Mouse (Mus musculus): ENCODE data around the gene Lsm11.

The Lsm11 gene

GRCm38 (mm10) chr11:45927456-45927855, 17.3 kb downstream of the Lsm11 start:
- no peak for DNase-seq (ENCODE audit: low spot score in 2 of 2)

- DNase-seq (ENCODE audit: low spot score in 2 of 2): peak; percentile 51 to 75
Observed at GRCm38 (mm10) chr11:45926640-45927082, 18.1 kb downstream of the Lsm11 start.

GRCm38 (mm10) chr11:45925436-45925835, 19.3 kb downstream of the Lsm11 start:
- DNase-seq (ENCODE audit: low spot score in 2 of 2): no peak

- DNase-seq (ENCODE audit: low spot score in 2 of 2): no peak
Observed at GRCm38 (mm10) chr11:45921480-45921898, 23.2 kb downstream of the Lsm11 start.

- no peak for DNase-seq (ENCODE audit: low spot score in 2 of 2)
Observed at GRCm38 (mm10) chr11:45921026-45921425, 23.7 kb downstream of the Lsm11 start.

GRCm38 (mm10) chr11:45918836-45919235, 25.9 kb downstream of the Lsm11 start:
- DNase-seq (ENCODE audit: low spot score in 2 of 2): no peak

GRCm38 (mm10) chr11:45918018-45918417, 26.7 kb downstream of the Lsm11 start:
- DNase-seq (ENCODE audit: low spot score in 2 of 2): no peak

GRCm38 (mm10) chr11:45916196-45916595, 28.5 kb downstream of the Lsm11 start:
- DNase-seq (ENCODE audit: low spot score in 2 of 2): no peak

GRCm38 (mm10) chr11:45910701-45911100, 34.0 kb downstream of the Lsm11 start:
- no peak for DNase-seq (ENCODE audit: low spot score in 2 of 2)

- DNase-seq (ENCODE audit: low spot score in 2 of 2): no peak
Observed at GRCm38 (mm10) chr11:45908894-45909293, 35.8 kb downstream of the Lsm11 start.

- no peak for DNase-seq (ENCODE audit: low spot score in 2 of 2)
Observed at GRCm38 (mm10) chr11:45908070-45908469, 36.7 kb downstream of the Lsm11 start.

- DNase-seq (ENCODE audit: low spot score in 2 of 2): no peak
Observed at GRCm38 (mm10) chr11:45907301-45907700, 37.4 kb downstream of the Lsm11 start.

GRCm38 (mm10) chr11:45906109-45906786, 38.5 kb downstream of the Lsm11 start:
- DNase-seq (ENCODE audit: low spot score in 2 of 2): no peak

- DNase-seq (ENCODE audit: low spot score in 2 of 2): no peak
Observed at GRCm38 (mm10) chr11:45900233-45901015, 44.3 kb downstream of the Lsm11 start.

GRCm38 (mm10) chr11:45897392-45897791, 47.3 kb downstream of the Lsm11 start:
- DNase-seq (ENCODE audit: low spot score in 2 of 2): no peak

- DNase-seq (ENCODE audit: low spot score in 2 of 2): no peak
Observed at GRCm38 (mm10) chr11:45892861-45893360, 51.8 kb downstream of the Lsm11 start.

- DNase-seq (ENCODE audit: low spot score in 2 of 2): no peak
Observed at GRCm38 (mm10) chr11:45890423-45890822, 54.3 kb downstream of the Lsm11 start.

- no peak for DNase-seq (ENCODE audit: low spot score in 2 of 2)
Observed at GRCm38 (mm10) chr11:45889981-45890380, 54.8 kb downstream of the Lsm11 start.

- no peak for DNase-seq (ENCODE audit: low spot score in 2 of 2)
Observed at GRCm38 (mm10) chr11:45888471-45889030, 56.2 kb downstream of the Lsm11 start.

GRCm38 (mm10) chr11:45886596-45886995, 58.1 kb downstream of the Lsm11 start:
- no peak for DNase-seq (ENCODE audit: low spot score in 2 of 2)

GRCm38 (mm10) chr11:45885606-45886230, 59.0 kb downstream of the Lsm11 start:
- DNase-seq (ENCODE audit: low spot score in 2 of 2): no peak

- no peak for DNase-seq (ENCODE audit: low spot score in 2 of 2)
Observed at GRCm38 (mm10) chr11:45884029-45884428, 60.7 kb downstream of the Lsm11 start.
